Mouse (Mus musculus) erythroblast, embryonic 14.5 days (primary cell): ENCODE measurements around the gene Olfr809.

Experiments used
- GATA1 ChIP-seq: IDR thresholded peaks from 2 replicates; pipeline ENCODE4 v1.6.1; 2012; ENCODE audit warnings: low read length, inconsistent platforms, mixed read lengths
- TAL1 ChIP-seq: IDR thresholded peaks from 3 replicates; pipeline ENCODE4 v1.6.1; 2012; ENCODE audit warnings: low read length, inconsistent platforms, mixed read lengths

DNA sequence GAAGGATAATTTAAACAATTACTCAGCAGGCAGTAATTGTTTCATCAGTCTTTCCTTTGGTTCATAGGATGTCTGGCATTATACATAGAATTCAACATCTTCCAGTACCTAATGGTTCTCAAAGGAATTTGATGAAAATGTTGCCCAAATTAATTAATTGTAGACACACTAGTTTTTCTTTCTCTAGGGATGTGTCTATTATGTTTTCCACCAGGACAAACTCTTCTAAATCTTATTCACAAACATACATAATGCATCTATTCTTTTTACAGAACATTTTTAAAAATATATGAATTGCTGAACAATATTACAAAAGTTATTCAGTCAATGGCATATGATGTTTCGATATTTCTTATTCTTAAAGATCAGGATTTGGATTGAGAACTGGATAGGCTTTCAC, 9.3 kb upstream of the Olfr809 start, which contains the start of gene Olfr808:
- TF ChIP-seq TAL1 (no peak), GATA1 (no peak)
